Mouse (Mus musculus) forebrain, embryonic 11.5 days (tissue): ENCODE measurements at regions not wholly inside any gene's neighbourhood (a gene's known extent, or its start where the extent isn't known, plus 50 kb on each side); places are given as distances from the start of the nearest gene placed in this dataset.
A peak's percentile ranks its signal among the peaks of the same experiment; 100 is the strongest.

Experiments used
- ATAC-seq: fragments of 200-750 bp; cut with Nextera tagmentation; replicated peaks from 2 replicates; pipeline ENCODE4 v1.8.0; 2017; ENCODE audit warnings: moderate TSS enrichment; ENCODE audit not compliant: low FRiP score
- DNase-seq: peaks from one replicate; pipeline ENCODE4 v3.0.0-alpha.2; 2017; ENCODE audit warnings: low spot score
- H3K27ac ChIP-seq: fragments of 300-500 bp; sonication (generic); 2 replicates; pipeline ENCODE4 v1.5.1; 2014; ENCODE audit warnings: low read depth, low read length
- H3K27me3 ChIP-seq: fragments of 300-500 bp; sonication (generic); 2 replicates; pipeline ENCODE4 v1.6.1; 2014; ENCODE audit warnings: mild to moderate bottlenecking, low read length, mixed read lengths; ENCODE audit not compliant: control insufficient read depth, insufficient read depth
- H3K36me3 ChIP-seq: fragments of 300-500 bp; sonication (generic); 2 replicates; pipeline ENCODE4 v1.6.1; 2014; ENCODE audit warnings: mild to moderate bottlenecking, low read length, moderate library complexity, mixed read lengths; ENCODE audit not compliant: control insufficient read depth, insufficient read depth
- H3K4me1 ChIP-seq: fragments of 300-500 bp; sonication (generic); replicated peaks from 2 replicates; pipeline ENCODE4 v1.6.1; 2014; ENCODE audit warnings: low read length, mixed read lengths; ENCODE audit not compliant: control insufficient read depth, insufficient read depth
- H3K4me2 ChIP-seq: fragments of 300-500 bp; sonication (generic); 2 replicates; pipeline ENCODE4 v1.6.1; 2014; ENCODE audit warnings: low read depth, mild to moderate bottlenecking, low read length, moderate library complexity, mixed read lengths; ENCODE audit not compliant: severe bottlenecking
- H3K4me3 ChIP-seq: fragments of 300-500 bp; sonication (generic); 2 replicates; pipeline ENCODE4 v1.5.1; 2014; ENCODE audit warnings: low read depth, low read length
- H3K9ac ChIP-seq: fragments of 300-500 bp; sonication (generic); 2 replicates; pipeline ENCODE4 v1.6.1; 2014; ENCODE audit warnings: low read length
- H3K9me3 ChIP-seq: fragments of 300-500 bp; sonication (generic); 2 replicates; pipeline ENCODE4 v1.6.1; 2016; ENCODE audit warnings: low read length, mixed read lengths; ENCODE audit not compliant: control insufficient read depth
- WGBS: fragments of 180-500 bp; shearing (Covaris S2); extraction: QIAGEN DNeasy Blood & Tissue Kit; methylation state at CpG from one replicate; pipeline ENCODE4 v1.1.7; 2014; 5-methylcytosine and 5-hydroxymethylcytosine counted together

DNA sequence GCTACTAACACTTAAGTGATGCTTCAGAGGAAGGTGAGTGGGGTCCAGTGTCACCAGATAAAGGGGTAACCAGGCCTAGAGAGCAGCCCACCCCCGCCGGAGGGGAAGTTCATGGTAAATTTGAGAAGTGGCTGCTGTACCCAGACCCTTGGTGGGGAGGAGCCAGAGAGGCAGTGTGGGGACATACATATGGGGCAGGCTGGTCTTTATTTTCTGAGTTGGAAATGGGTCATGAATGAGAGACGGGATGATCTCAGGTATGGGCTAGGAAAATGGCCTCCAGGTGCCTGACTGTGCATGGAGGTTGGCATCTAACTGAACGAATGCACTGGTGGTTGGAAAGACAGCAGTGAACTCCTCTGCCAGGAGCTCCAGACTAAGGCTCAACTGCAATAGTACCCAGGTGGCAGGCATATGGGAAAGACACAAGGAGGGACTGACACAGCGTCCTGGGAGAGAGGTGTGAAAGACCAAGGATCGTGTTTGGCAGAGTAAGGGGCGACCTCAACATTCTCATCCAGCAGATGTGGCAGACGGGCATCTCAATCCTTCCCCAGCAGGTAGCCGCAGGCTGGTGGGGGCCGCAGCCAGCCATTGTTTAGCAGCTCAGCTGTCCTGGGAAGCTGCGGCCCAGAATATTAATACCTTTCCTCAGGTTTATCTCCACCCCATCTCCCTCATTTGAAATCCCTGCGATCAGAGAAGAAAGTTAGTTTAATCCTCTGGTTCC is 387.7 kb downstream of the Rps24 start:
- no peak for ATAC-seq

DNA sequence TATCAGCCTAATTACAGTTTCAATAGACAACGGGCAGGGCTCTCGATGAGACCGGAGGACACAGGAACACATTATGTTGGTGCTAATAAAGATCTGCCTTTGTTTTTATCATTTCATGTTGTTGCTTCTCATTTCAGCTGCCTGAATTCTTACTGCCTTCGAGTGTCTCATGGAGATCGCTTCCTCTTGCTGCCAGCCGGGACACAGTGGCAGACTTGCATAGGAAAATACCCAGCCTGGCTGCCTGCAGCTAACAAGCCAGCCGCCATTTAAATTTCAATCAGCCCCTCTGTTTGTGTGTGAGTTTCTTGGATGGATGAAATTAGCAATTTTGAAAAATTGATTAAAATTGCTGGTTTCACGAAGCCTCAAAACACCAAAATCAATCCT is 388.2 kb downstream of the Rps24 start:
- Histone ChIP-seq H3K27ac (no peak overlapping the region), H3K4me3 (no peak overlapping the region), H3K9me3 (no peaks in the 10 kb centered on the region), H3K27me3 (no peaks in the 10 kb centered on the region), H3K4me1 (no peaks in the 10 kb centered on the region; the same call in 1 of the 2 replicates), H3K4me2 (no peak overlapping the region), H3K9ac (no peak overlapping the region), H3K36me3 (no peaks in the 10 kb centered on the region)
- peak; percentile 39 for DNase-seq
- 50% methylated on average over 8 of the region's 8 CpGs for WGBS
- ATAC-seq, result no peak

More for the DNA sequence above, 387.7 kb downstream of the Rps24 start:
- Histone ChIP-seq H3K9ac (no peak overlapping the region), H3K27me3 (no peaks in the 10 kb centered on the region), H3K4me3 (no peak overlapping the region), H3K4me1 (no peaks in the 10 kb centered on the region; the same call in 1 of the 2 replicates), H3K27ac (no peak overlapping the region), H3K4me2 (no peak overlapping the region), H3K36me3 (no peaks in the 10 kb centered on the region), H3K9me3 (no peaks in the 10 kb centered on the region)
- peak; percentile 49 for DNase-seq
- whole genome bisulfite sequencing, result 48% methylated on average over 12 of the region's 12 CpGs

DNA sequence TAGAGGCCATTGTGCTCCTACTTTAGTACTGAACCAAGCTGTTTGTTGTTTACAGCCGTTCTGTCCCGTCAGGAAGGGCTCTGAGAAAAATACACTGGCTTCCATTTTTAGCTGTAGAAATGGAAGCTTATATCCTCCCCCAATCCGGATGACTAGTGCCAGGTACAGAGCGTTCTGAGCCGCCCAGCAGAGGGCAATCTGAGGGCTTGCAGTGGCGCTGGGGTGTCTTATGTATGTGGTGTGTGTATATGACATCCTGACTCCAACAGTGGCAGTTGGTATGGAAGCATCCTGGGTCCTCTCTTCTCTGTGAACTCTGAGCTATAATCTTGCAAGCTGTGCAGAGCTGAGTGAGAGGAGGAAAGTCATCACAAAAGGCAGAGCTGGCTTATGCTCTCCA is 389.0 kb downstream of the Rps24 start:
- Histone ChIP-seq H3K27ac (no peak overlapping the region), H3K9me3 (no peaks in the 10 kb centered on the region), H3K9ac (no peak overlapping the region), H3K4me3 (no peak overlapping the region), H3K36me3 (no peaks in the 10 kb centered on the region), H3K4me2 (no peak overlapping the region), H3K27me3 (no peaks in the 10 kb centered on the region), H3K4me1 (no peaks in the 10 kb centered on the region; the same call in 1 of the 2 replicates)
- ATAC-seq, result no peak
- DNase-seq, result peak; percentile 50
- WGBS, result 70% methylated on average over 6 of the region's 6 CpGs

DNA sequence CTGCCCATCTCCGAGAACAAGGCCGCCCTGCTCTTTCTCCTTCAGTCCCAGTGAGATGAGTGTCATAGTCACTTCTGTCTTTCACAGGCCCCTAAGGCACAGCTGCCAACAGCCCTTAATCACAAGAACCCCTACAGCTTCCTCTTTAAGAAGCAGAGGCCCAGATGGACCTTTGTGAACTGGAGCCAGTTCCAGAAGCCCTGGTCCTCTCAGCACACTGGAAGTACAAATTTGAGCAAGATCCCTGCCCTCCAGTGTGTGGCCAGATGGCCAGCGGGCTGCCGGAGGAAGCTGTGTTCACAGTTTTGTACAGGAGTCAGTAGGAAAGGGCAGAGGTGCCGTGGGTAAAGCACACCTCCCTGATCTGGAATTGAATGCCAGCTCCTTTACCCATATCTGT is 389.6 kb downstream of the Rps24 start:
- Histone ChIP-seq H3K27me3 (no peaks in the 10 kb centered on the region), H3K4me1 (no peaks in the 10 kb centered on the region; the same call in 1 of the 2 replicates), H3K9ac (no peak overlapping the region), H3K9me3 (no peaks in the 10 kb centered on the region), H3K27ac (no peak overlapping the region; the same call in 1 of the 2 replicates), H3K36me3 (no peaks in the 10 kb centered on the region), H3K4me3 (no peak overlapping the region), H3K4me2 (no peak overlapping the region)
- peak; percentile 42 for DNase-seq
- 74% methylated on average over 5 of the region's 5 CpGs for WGBS
- ATAC-seq, result no peak

DNA sequence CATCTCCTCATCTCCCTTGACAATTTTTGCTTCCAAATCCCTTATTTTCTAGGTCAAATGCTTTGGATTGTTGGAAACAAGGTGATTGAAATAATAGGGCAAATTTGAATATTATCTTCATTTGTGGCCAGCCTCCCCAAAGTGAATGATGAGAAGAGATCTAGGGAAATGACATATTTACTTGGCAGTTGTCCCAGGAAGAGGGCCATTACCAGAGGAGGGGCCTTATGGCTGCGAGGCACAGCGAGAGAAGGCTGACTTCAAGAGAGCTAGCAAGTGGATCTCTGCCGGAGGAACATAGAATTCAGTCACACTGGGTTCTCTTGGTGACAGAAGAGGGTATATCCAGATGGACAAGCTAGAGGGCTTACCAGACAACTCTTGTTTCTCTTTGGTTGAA is 390.9 kb downstream of the Rps24 start:
- WGBS, result 85% methylated on average over 3 of the region's 3 CpGs
- Histone ChIP-seq H3K9ac (no peak overlapping the region), H3K9me3 (no peaks in the 10 kb centered on the region), H3K27ac (no peak overlapping the region), H3K4me3 (no peak overlapping the region), H3K4me2 (no peak overlapping the region), H3K4me1 (no peaks in the 10 kb centered on the region; the same call in 1 of the 2 replicates), H3K36me3 (no peaks in the 10 kb centered on the region), H3K27me3 (no peaks in the 10 kb centered on the region)
- DNase-seq (no peak), ATAC-seq (no peak)

DNA sequence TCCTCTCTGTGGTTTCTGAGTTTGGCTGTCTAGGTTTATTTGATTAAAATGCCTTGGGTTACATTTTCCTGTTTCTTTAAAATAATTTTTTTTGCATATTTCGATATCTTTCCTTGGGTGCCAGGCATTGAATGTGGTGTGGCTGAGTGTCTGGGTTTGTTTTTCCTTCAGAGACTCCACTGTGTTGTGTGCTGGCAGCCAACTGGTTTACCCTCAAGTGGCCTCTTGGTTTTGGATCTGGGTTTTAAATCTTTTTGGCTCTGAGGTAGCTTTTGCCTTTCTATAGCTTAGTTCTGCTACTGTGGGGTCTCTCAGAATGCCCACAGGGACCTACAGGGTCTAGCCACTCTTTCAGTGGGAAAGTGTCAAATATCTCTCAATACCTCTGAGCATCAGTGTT is 399.2 kb downstream of the Rps24 start:
- H3K4me1 ChIP-seq, result no peaks in the 10 kb centered on the region
- ATAC-seq (no peak), DNase-seq (peak; percentile 9)
- H3K4me2 ChIP-seq, result no peak overlapping the region
- H3K27ac ChIP-seq, result no peak overlapping the region
- no peaks in the 10 kb centered on the region for H3K27me3 ChIP-seq
- WGBS, result 89% methylated on average over 1 of the region's 1 CpGs
- H3K9me3 ChIP-seq, result no peaks in the 10 kb centered on the region
- H3K36me3 ChIP-seq, result no peaks in the 10 kb centered on the region
- H3K4me3 ChIP-seq, result no peak overlapping the region
- H3K9ac ChIP-seq, result no peak overlapping the region

DNA sequence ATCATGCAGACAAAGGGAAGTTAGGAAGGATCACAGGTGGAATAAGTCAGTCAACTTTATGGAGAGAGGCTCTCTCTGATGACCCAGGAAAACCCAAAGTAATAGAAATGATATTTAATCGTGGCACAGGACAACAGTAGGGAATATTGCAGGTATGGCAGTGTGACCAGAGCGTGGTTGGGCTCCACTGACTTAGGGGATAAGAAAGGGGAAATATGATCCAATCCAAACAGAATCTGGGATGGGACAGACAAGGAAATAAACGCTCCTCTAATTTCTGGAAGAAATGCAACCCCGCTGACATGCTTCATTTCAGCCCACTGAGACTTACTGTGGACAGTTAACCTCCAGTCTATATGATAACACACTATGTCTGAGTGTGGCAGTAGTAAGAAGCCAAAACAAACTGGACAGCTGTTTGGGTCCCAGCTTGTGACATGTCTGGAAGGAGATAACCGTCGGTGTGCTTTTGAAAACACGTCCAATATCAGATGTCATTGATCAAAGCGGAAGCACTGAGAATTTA is 400.0 kb downstream of the Rps24 start:
- Histone ChIP-seq H3K27ac (no peak overlapping the region), H3K27me3 (no peaks in the 10 kb centered on the region), H3K9me3 (no peaks in the 10 kb centered on the region), H3K9ac (no peak overlapping the region), H3K4me3 (no peak overlapping the region), H3K4me1 (no peaks in the 10 kb centered on the region), H3K4me2 (no peak overlapping the region), H3K36me3 (no peaks in the 10 kb centered on the region)
- DNase-seq (peak; percentile 4), ATAC-seq (no peak)
- WGBS, result 83% methylated on average over 8 of the region's 8 CpGs

DNA sequence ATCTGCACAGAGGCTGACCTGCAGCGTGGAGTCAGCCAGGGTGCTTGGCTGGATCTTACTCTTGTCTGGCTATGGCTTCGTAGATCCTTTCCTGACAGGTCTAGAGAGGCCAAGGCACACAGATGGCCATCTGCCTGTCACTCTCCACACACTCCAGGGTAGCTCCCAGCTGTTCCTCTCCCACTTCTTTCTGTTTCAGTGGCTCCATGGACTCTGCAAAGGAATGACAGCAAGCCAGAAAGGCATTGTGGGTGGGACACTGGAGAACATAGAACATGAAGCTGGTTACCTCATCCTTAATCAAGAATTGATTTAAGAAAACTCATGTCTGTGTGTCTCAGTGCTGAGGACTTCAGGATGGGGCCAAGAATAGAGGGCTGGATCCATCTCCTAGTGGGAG is 403.9 kb downstream of the Rps24 start:
- no peaks in the 10 kb centered on the region for H3K27me3 ChIP-seq
- H3K9me3 ChIP-seq, result no peaks in the 10 kb centered on the region
- no peak overlapping the region for H3K4me2 ChIP-seq
- no peak overlapping the region for H3K27ac ChIP-seq
- H3K36me3 ChIP-seq, result no peaks in the 10 kb centered on the region
- ATAC-seq (no peak), DNase-seq (peak; percentile 10)
- WGBS, result 87% methylated on average over 2 of the region's 2 CpGs
- H3K4me1 ChIP-seq, result no peaks in the 10 kb centered on the region
- H3K4me3 ChIP-seq, result no peak overlapping the region
- no peak overlapping the region for H3K9ac ChIP-seq

DNA sequence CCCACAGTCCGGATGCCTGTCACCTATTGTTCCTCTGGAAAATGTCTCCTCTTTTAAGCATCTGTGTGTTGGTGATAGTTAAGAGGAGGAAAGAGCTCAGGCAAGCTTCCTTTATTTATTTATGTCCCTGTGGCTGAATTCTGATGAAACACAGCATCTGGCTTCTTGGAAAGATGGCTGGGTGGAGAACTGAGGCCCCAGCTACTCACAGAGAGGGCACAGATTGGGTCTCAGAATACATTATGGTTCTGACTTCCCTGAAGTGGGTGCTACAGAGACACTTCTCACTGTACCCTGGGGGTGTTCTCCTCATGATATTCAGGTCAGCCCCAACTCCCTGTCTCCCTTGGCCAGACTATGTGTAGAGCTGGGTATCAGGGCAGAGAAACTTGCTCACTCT is 408.3 kb downstream of the Rps24 start:
- Histone ChIP-seq H3K4me2 (no peak overlapping the region), H3K36me3 (no peaks in the 10 kb centered on the region), H3K4me3 (no peak overlapping the region), H3K27me3 (no peaks in the 10 kb centered on the region), H3K27ac (no peak overlapping the region), H3K4me1 (no peaks in the 10 kb centered on the region), H3K9ac (no peak overlapping the region), H3K9me3 (no peaks in the 10 kb centered on the region)
- no peak for ATAC-seq
- DNase-seq, result peak; percentile 28
- 80% methylated on average over 1 of the region's 1 CpGs for WGBS
